Mouse (Mus musculus) small intestine, adult 2 months (tissue): ENCODE data around the gene BC034090. TPM values are rescaled to one million over a fixed set of nuclear protein-coding genes. Genes with fewer than 3 reads are reported as not detected.

ENCODE experiments used
- H3K27ac ChIP-seq: fragments of 200-500 bp; 2 replicates; pipeline ENCODE4 v1.5.1; 2012; ENCODE audit warnings: low read depth, low read length, control low read depth, inconsistent platforms; ENCODE audit not compliant: insufficient read depth
- H3K27me3 ChIP-seq: fragments of 200-500 bp; 2 replicates; pipeline ENCODE4 v1.6.1; 2012; ENCODE audit warnings: mild to moderate bottlenecking, moderate library complexity, low read length, inconsistent platforms; ENCODE audit not compliant: control insufficient read depth, insufficient read depth
- H3K36me3 ChIP-seq: fragments of 200-500 bp; 2 replicates; pipeline ENCODE4 v1.6.1; 2012; ENCODE audit warnings: mild to moderate bottlenecking, low read length, control low read depth, inconsistent platforms; ENCODE audit not compliant: control insufficient read depth, insufficient read depth
- H3K4me1 ChIP-seq: fragments of 200-500 bp; 2 replicates; pipeline ENCODE4 v1.6.1; 2012; ENCODE audit warnings: low read length, inconsistent platforms, mixed read lengths; ENCODE audit not compliant: control insufficient read depth, insufficient read depth, insufficient read length
- H3K4me3 ChIP-seq: fragments of 200-500 bp; 2 replicates; pipeline ENCODE4 v1.5.1; 2012; ENCODE audit warnings: low read depth, mild to moderate bottlenecking, control low read depth, inconsistent platforms, low read length, moderate library complexity
- CTCF ChIP-seq: fragments of 200-500 bp; IDR thresholded peaks from 2 replicates; pipeline ENCODE4 v1.5.1; 2012; ENCODE audit warnings: low read depth, mild to moderate bottlenecking, control low read depth, inconsistent platforms, low read length, moderate library complexity, mixed read lengths; ENCODE audit not compliant: insufficient replicate concordance, insufficient read length; ENCODE audit errors: extremely low read depth
- POLR2A ChIP-seq: fragments of 200-500 bp; IDR thresholded peaks from 2 replicates; pipeline ENCODE4 v1.6.1; 2012; ENCODE audit warnings: low read depth, mild to moderate bottlenecking, control low read depth, inconsistent platforms, low read length, moderate library complexity
- WGBS: fragments of 180-500 bp; shearing (Covaris S2); methylation state at CpG from one replicate; pipeline ENCODE4 v1.1.7; 2018; 5-methylcytosine and 5-hydroxymethylcytosine counted together
- polyA plus RNA-seq: library from polyadenylated mRNA; depleted of rRNA; stranded (reverse); fragments of >200 nt; gene quantifications from 2 replicates; pipeline ENCODE4 v1.2.3, GENCODE M21; 2012

Gene BC034090
- polyA plus RNA-seq, 1 experiment: 2.4 TPM

GRCm38 (mm10) chr1:155202472-155202871 lies 41.8 kb downstream of the BC034090 start:
- peak overlapping the region; percentile 15; the same call in 1 of the 2 replicates for H3K4me3 ChIP-seq
- no peaks in the 10 kb centered on the region for H3K27me3 ChIP-seq
- TF ChIP-seq POLR2A (no peak), CTCF (no peak)
- peaks cover 7% of the 10 kb centered on the region; the same call in 1 of the 2 replicates for H3K36me3 ChIP-seq
- H3K4me1 ChIP-seq: peaks cover 25% of the 10 kb centered on the region
- 44% methylated on average over 5 of the region's 5 CpGs for WGBS
- H3K27ac ChIP-seq: no peak overlapping the region

- H3K4me3 ChIP-seq: peak overlapping the region; percentile 15
- H3K36me3 ChIP-seq: peaks cover 3% of the 10 kb centered on the region; the same call in 1 of the 2 replicates
- 42% methylated on average over 17 of the region's 17 CpGs for WGBS
- H3K27ac ChIP-seq: peak overlapping the region; percentile 85
- peaks cover 25% of the 10 kb centered on the region for H3K4me1 ChIP-seq
- no peaks in the 10 kb centered on the region for H3K27me3 ChIP-seq
- TF ChIP-seq CTCF (no peak), POLR2A (no peak; the same call in 1 of the 2 replicates)
These were observed 42.3 kb downstream of the BC034090 start for GRCm38 (mm10) chr1:155201914-155202313.

- Histone ChIP-seq H3K36me3 (peaks cover 2% of the 10 kb centered on the region; the same call in 1 of the 2 replicates), H3K4me1 (peaks cover 25% of the 10 kb centered on the region), H3K4me3 (peak overlapping the region; percentile 15; the same call in 1 of the 2 replicates), H3K27ac (peak overlapping the region; percentile 85), H3K27me3 (no peaks in the 10 kb centered on the region)
- TF ChIP-seq CTCF (no peak), POLR2A (no peak)
- 20% methylated on average over 4 of the region's 4 CpGs for WGBS
These were observed 42.8 kb downstream of the BC034090 start for GRCm38 (mm10) chr1:155201373-155201879.

GRCm38 (mm10) chr1:155200967-155201366 lies 43.3 kb downstream of the BC034090 start:
- no peak for TF ChIP-seq POLR2A
- TF ChIP-seq CTCF: no peak
- 30% methylated on average over 2 of the region's 2 CpGs for WGBS
- peaks cover 2% of the 10 kb centered on the region; the same call in 1 of the 2 replicates for H3K36me3 ChIP-seq
- H3K27me3 ChIP-seq: no peaks in the 10 kb centered on the region
- no peak overlapping the region for H3K4me3 ChIP-seq
- peaks cover 25% of the 10 kb centered on the region for H3K4me1 ChIP-seq
- peak overlapping the region; percentile 56 for H3K27ac ChIP-seq

- H3K4me3 ChIP-seq: no peak overlapping the region
- no peaks in the 10 kb centered on the region for H3K27me3 ChIP-seq
- TF ChIP-seq CTCF (no peak), POLR2A (no peak)
- no peak overlapping the region for H3K27ac ChIP-seq
- H3K36me3 ChIP-seq: peaks cover 2% of the 10 kb centered on the region; the same call in 1 of the 2 replicates
- 68% methylated on average over 6 of the region's 6 CpGs for WGBS
- H3K4me1 ChIP-seq: peaks cover 25% of the 10 kb centered on the region
These were observed 44.7 kb downstream of the BC034090 start for GRCm38 (mm10) chr1:155199522-155199921.

- Histone ChIP-seq H3K27ac (no peak overlapping the region), H3K27me3 (no peaks in the 10 kb centered on the region), H3K4me3 (no peak overlapping the region), H3K4me1 (peaks cover 12% of the 10 kb centered on the region), H3K36me3 (peaks cover 5% of the 10 kb centered on the region; the same call in 1 of the 2 replicates)
- TF ChIP-seq POLR2A (no peak), CTCF (no peak)
- 89% methylated on average over 4 of the region's 4 CpGs for WGBS
These were observed 47.6 kb downstream of the BC034090 start for GRCm38 (mm10) chr1:155196691-155197090.

- Histone ChIP-seq H3K36me3 (peaks cover 19% of the 10 kb centered on the region), H3K4me1 (no peaks in the 10 kb centered on the region), H3K4me3 (no peak overlapping the region), H3K27me3 (no peaks in the 10 kb centered on the region), H3K27ac (no peak overlapping the region)
- TF ChIP-seq CTCF (no peak), POLR2A (no peak)
- WGBS: 79% methylated on average over 15 of the region's 15 CpGs
These were observed 51.4 kb downstream of the BC034090 start for GRCm38 (mm10) chr1:155192805-155193368.
